Mouse (Mus musculus) A20 (cell line): ENCODE measurements around the gene Abcc12.
A peak's percentile ranks its signal among the peaks of the same experiment; 100 is the strongest.

Experiments
- DNase-seq: peaks from one replicate; pipeline ENCODE4 v3.0.0-alpha.2; 2011; ENCODE audit warnings: low read depth, low spot score

Gene Abcc12

GRCm38 (mm10) chr8:86580458-86580857, at the start of gene Abcc12:
TSS of gene Abcc12 (minus strand) at chr8:86580686.
- no peak for DNase-seq

DNA sequence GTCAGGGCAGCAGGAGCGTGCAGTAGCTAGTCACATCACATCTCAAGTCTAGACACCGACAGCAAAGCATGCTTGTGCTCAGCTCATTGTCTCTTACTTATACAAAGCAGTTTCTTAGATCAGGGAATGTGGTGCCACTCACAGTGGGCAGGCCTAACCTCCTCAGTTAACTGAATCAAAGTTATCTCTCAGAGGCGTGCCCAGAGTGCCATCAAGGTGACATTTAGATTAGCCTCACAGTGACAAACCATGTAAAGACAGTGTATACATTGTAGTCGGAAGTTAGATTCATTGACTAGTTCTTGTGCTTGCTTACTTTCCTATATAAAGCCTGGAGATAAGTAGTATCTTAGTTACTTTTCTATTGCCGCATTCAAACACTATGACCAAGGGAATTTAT, 49.7 kb upstream of the Abcc12 start:
- no peak for DNase-seq

- peak; percentile 35 for DNase-seq
These were observed 44.4 kb upstream of the Abcc12 start for GRCm38 (mm10) chr8:86624915-86625314.

GRCm38 (mm10) chr8:86623911-86624731, 43.6 kb upstream of the Abcc12 start, which contains the start of gene Lonp2:
TSS of gene Lonp2 (plus strand) at chr8:86624043.
- peak; percentile 99 for DNase-seq

- no peak for DNase-seq
These were observed 43.0 kb upstream of the Abcc12 start for GRCm38 (mm10) chr8:86623551-86623910.

DNA sequence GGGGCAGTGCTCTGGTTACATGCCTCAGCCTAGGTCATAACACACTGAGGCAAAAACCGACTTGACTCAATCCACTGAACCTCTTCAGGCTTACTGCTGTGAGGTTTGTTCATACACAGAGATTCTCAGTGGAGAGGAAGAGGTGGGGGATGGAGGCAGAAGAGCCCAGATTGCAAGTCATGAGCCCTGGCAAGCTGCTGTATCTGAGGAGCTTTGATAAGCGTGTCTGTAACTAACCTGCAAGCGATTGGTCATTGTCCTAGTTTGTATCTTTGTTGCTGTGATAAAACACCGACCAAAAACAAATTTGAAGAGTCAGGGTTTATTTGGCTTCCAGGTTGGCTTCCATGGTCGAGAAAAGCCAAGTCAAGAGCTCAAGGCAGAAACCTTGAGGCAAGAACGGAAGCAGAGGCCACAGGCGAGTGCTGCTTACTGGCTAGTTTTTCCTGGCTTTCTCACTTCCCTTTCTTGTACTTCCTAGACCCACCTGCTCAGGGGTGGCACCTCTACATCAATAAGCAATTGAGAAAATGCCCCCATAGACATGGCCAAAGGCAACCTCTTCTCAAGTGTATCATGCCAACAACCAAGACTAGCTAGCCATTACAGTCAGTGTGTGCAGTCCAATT, 37.4 kb upstream of the Abcc12 start:
- peak; percentile 68 for DNase-seq

- DNase-seq: peak; percentile 22
These were observed 34.7 kb upstream of the Abcc12 start for GRCm38 (mm10) chr8:86615095-86615769.

DNA sequence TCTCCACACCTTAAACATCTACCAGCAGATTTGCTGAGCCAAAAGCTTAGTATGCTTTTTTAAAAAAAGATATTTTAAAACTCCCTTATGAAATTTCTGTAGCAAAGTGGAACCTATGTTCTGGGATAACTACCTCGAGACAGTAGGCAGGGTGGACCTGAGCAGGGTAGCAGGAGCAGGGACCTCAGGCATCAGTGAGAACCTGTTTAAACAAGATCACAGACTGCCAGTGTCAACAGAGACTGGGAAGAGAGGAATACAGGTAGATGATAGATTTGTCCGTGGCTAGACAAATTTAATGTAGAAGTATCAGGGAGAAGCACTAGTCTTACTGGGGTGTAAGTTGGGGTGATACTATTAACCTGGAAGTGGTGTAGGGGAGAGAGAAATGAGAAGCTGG, 33.3 kb upstream of the Abcc12 start:
- DNase-seq: no peak

- DNase-seq: no peak
These were observed 24.2 kb upstream of the Abcc12 start for GRCm38 (mm10) chr8:86604676-86605075.

DNA sequence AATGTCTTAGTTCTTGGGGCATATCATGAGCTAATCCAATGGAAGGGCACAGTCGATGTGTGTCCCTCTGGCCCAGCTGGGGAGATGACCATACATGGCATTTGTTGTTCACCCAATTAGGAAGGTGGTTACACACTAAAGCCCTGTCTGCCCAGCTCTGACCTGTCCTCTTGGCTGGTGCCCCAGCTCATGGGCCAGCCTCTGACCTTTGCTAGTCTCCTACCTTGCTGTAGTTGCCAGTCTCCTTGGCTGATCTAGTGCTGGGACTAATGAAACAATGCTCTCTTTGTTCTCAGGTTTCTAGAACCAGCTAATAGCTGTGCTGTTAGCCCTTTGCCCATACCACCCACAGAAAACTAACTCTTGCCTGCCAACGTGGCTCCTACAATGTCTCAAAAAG, 22.7 kb upstream of the Abcc12 start:
- DNase-seq: no peak

GRCm38 (mm10) chr8:86600311-86600710, 19.8 kb upstream of the Abcc12 start:
- DNase-seq: no peak

- DNase-seq: no peak
These were observed 18.8 kb upstream of the Abcc12 start for GRCm38 (mm10) chr8:86599299-86599698.

DNA sequence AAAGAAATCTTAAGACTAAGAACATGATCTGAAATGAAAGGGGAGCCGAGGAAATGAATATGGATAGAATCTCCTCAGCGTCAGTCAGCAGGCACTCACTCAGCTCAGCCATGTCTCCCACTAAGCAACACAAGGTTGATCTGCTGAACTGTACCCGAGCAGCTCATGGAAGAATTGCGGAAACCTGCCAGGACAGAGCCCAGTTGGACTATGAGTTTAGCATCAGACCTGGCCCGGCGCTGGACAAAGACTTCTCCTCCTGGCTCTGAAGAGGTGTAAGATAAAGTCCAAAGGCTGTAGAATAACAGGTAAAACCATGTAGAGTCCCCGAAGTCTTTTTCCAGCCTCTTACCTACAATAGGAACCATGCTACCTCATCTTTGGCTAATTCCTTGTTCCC, 17.2 kb upstream of the Abcc12 start:
- DNase-seq: no peak

- no peak for DNase-seq
These were observed 15.2 kb upstream of the Abcc12 start for GRCm38 (mm10) chr8:86595671-86596070.

GRCm38 (mm10) chr8:86594159-86594796, 13.8 kb upstream of the Abcc12 start:
- no peak for DNase-seq

DNA sequence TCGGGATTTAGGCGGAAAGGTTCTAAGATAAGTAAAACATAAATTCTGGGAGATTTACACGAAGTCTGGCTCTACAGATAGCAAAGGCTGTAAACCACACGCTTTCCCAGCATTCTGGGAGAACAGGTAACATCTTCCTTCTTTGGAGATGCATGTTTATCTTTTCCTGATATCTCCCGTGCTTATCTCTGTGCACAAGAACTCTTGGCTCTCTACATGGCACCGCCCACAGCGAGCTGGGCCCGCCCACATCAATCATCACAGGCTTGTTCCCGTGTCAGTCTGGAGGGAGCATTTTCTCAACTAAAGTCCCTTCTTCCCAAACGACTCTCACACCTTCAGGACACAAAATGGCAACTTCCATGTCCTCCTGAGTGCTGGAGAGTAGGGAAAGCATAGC, 12.6 kb upstream of the Abcc12 start:
- no peak for DNase-seq

- no peak for DNase-seq
These were observed 7.9 kb upstream of the Abcc12 start for GRCm38 (mm10) chr8:86588338-86588737.

- DNase-seq: peak; percentile 60
These were observed 6.2 kb upstream of the Abcc12 start for GRCm38 (mm10) chr8:86586642-86587041.

DNA sequence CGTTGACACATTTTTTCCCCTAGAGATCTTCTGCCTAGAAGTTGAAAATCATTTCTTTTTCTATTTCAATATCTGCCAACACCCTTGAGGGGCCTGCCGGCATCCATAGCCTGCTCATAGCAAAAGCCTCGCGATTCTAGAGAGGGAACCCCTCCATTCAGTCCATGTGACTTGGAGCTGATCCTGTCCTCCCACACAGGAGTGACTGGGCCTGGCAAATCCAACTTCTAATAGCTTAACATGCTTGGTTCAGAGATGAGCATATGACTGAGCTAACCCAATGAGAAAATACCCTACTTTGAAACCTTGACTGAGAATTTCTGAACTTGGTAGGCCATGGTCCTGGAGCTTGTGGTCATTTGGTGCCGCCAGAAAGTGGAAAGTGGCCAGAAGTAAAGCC, 5.6 kb upstream of the Abcc12 start:
- DNase-seq: no peak

DNA sequence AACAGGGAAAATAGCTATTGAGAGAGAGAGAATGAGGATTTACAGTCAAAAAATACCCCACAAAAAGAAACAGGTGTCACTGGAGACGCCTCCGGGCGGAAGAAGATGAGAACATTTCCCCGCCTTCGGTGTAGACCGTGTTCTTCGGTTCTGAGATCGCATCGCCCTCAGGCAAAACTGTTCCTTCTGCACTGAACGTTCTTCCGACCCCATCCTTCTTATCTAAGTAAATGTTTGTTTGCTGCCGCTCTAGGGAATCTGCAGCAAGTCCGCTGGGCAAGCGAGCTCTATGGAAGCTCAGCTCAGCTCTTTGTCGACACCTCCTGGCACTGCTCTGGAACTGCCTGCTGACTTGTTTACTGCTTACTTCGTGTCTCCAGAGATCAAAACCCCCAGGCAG, 5.0 kb upstream of the Abcc12 start:
- DNase-seq: peak; percentile 86

DNA sequence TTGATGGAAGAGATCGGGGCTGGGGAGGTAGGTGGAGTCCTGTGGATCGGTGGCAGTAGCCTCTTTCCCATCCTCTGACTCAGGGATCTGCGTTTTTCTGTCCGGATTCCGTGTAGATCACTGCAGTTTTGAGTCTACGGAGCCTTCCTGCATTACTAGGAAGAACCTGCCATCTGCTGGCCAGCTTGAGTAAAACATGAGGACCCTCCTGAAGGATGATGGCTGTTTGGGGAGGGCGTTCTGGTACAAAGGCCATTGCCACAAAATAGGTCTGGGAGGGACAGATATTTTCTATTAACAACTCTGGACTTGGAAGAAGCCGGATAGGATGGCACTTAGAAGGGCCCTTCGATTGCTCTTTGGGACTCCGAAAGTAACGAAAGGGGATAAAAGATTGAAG, 4.6 kb upstream of the Abcc12 start:
- peak; percentile 87 for DNase-seq

GRCm38 (mm10) chr8:86581921-86582331, 1.4 kb upstream of the Abcc12 start:
- DNase-seq: no peak
